Mouse (Mus musculus) left cerebral cortex, postnatal 14 days (tissue): ENCODE results near the gene Sap25. TPM values are rescaled to one million over a fixed set of nuclear protein-coding genes. Genes with fewer than 3 reads are reported as not detected.

Experiments
- DNase-seq, 2 experiments: peaks; one replicate each; pipeline ENCODE4 v3.0.0; 2021 to 2022; ENCODE audit warnings: low spot score in 2 of 2, mixed read lengths in 1 of 2
- intact Hi-C: fragments of 180-260 bp; cut with DNase I; formaldehyde crosslinking; loops from one replicate; pipeline ENCODE4 v1.15.1; 2025
- total RNA-seq, 2 experiments: library from RNA; stranded (reverse); gene quantifications; 2 replicates each; pipeline ENCODE4 v1.2.3; 2021

The Sap25 gene
- total RNA-seq, 2 experiments from 2014 or later: 1.7 to 4.7 TPM

DNA sequence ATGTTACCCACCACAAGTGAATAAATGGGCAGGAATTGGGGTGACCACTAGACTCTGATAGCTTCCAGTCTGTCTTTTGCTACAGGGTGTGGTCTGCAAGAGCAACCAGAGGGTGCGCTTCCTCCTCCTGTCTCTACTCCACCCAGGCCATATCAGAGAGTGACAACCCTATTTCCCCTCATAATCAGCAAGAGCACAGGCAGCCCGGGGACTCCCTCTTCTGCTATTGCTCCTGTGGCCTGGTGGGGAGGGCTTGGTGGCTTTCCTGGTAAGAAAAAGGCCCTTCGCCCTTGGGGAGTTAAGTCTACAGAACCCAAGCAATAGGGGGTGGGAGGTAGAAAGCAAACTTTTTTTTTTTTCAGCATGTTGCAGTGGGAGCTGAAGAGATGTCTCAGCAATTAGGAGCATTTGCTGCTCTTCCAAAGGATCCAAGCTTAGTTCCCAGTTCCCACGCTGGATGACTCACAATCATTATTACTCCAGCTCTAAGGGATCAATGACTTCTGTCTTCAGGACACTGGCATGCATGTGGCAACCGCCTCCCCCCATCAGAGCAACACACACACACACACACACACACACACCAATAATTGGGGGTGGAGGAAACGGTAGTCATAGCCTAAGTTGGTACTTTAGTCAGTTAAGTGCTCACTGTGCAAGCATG lies 45.1 kb downstream of the Sap25 start:
- DNase-seq: no peak
- intact Hi-C loops: no loop called here

DNA sequence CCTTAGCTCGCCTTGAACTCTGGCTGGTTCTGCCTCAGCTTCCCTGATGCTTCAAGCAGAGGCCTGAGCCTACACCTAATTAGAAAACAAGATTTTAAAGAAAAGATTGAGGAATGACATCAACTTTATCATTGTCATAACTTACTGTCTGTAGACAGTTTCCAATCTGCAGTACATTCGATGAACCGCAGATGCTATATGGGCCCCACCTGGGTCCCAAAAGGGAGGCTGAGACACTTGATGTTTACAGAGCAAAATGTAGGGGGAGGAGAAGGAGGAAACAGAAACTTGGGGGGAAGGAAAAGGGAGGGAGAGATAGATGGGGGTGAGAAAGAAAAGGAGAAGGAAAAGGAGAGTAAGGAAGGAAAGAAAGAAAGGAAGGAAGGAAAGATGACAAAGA lies 48.8 kb downstream of the Sap25 start:
- intact Hi-C loops: no loop called here
- DNase-seq: no peak

DNA sequence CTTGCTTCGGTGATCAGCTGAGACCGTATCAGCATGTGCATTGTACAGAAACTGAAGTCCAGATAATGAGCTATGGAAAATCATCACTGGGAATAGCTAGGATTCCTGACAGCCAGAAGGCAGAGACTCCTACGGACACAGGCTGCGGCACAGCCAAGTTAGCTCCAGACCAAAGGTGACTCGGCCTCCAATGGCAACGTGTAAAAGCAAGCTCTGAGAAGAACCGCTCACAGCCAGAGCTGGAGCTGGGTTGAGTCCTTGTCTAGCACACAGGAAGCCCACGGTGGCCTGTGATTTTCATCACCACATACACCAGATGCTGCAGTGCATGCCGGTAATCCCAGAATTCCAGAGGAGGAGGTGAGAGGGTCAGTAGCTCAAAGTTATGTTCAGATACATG lies 49.4 kb downstream of the Sap25 start:
- intact Hi-C loops: no loop called here

DNA sequence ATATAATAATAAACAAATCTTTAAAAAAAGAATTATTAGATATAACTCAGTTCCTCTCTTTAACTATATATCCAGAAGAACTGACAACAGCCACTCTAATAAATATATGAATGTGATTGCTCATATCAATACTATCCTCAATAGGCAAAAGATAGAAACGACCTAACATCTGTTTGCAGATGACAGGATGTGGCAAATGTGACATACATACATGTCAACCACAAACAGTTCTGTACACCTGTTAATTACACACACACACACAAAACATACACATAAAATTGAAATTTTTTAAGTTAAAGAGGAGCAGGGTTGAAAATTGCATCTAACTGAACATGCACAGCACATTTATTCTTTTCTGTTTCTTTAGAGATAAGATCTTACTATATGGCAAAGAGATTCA lies 50.7 kb downstream of the Sap25 start:
- no peak for DNase-seq
- intact Hi-C loops: no loop called here

More for the DNA sequence above, 49.4 kb downstream of the Sap25 start:
- no peak for DNase-seq

Other genes starting within 250 kb of the Sap25 start
- gene Zan, start 164.3 kb upstream of the Sap25 start, total RNA-seq: under 1 TPM; 0.44 to 0.55 TPM
- 10 to 100 TPM; 28.0 to 35.2 TPM for gene Pop7, start 138.8 kb upstream of the Sap25 start, total RNA-seq
- 10 to 100 TPM; 40.0 to 44.3 TPM for gene Gigyf1, start 122.8 kb upstream of the Sap25 start, total RNA-seq
- not detected for gene Epo, start 108.1 kb upstream of the Sap25 start, total RNA-seq
- gene Gnb2, start 107.8 kb upstream of the Sap25 start, total RNA-seq: 100 to 1,000 TPM; 777 to 806 TPM
- 100 to 1,000 TPM; 126 to 139 TPM for gene Actl6b, start 87.8 kb upstream of the Sap25 start, total RNA-seq
- gene Tfr2, start 71.5 kb upstream of the Sap25 start, total RNA-seq: 10 to 100 TPM; 12.8 to 14.2 TPM
- gene Mospd3, start 40.3 kb upstream of the Sap25 start, total RNA-seq: 10 to 100 TPM; 32.7 to 33.5 TPM
- gene Pcolce, start 27.6 kb upstream of the Sap25 start, total RNA-seq: 10 to 100 TPM; 12.9 to 14.6 TPM
- gene Fbxo24, start 12.3 kb upstream of the Sap25 start, total RNA-seq: under 1 TPM in 1 of 2 experiments, not detected in 1; 0.15 TPM
- 10 to 100 TPM in 1 of 2 experiments, 1 to 10 TPM in 1; 7.1 to 13.7 TPM for gene Lrch4, start 12.2 kb upstream of the Sap25 start, total RNA-seq
- gene Gm20605, start 12.2 kb upstream of the Sap25 start, total RNA-seq: 10 to 100 TPM in 1 of 2 experiments, 1 to 10 TPM in 1; 8.8 to 10.6 TPM
- gene Irs3, start 4.4 kb downstream of the Sap25 start, total RNA-seq: under 1 TPM in 1 of 2 experiments, not detected in 1; 0.27 TPM
- 10 to 100 TPM; 38.7 to 40.8 TPM for gene Agfg2, start 43.4 kb downstream of the Sap25 start, total RNA-seq
- 10 to 100 TPM; 78.5 to 83.4 TPM for gene Nyap1, start 100.3 kb downstream of the Sap25 start, total RNA-seq
- gene Tsc22d4, start 104.4 kb downstream of the Sap25 start, total RNA-seq: 100 to 1,000 TPM; 169 to 181 TPM
- gene Ppp1r35, start 137.5 kb downstream of the Sap25 start, total RNA-seq: 10 to 100 TPM; 26.0 to 29.2 TPM
- gene Mepce, start 146.3 kb downstream of the Sap25 start, total RNA-seq: 10 to 100 TPM; 29.2 to 30.2 TPM
- 1 to 10 TPM; 4.4 to 7.4 TPM for gene Zcwpw1, start 146.5 kb downstream of the Sap25 start, total RNA-seq
- gene Pilra, start 194.9 kb downstream of the Sap25 start, total RNA-seq: under 1 TPM; 0.53 to 0.72 TPM
- gene Pilrb1, start 216.8 kb downstream of the Sap25 start, total RNA-seq: not detected
- gene Pilrb2, start 230.5 kb downstream of the Sap25 start, total RNA-seq: not detected